Comparison of ENCODE assay signal across 14 mouse cellular contexts in the genomic region with DNA sequence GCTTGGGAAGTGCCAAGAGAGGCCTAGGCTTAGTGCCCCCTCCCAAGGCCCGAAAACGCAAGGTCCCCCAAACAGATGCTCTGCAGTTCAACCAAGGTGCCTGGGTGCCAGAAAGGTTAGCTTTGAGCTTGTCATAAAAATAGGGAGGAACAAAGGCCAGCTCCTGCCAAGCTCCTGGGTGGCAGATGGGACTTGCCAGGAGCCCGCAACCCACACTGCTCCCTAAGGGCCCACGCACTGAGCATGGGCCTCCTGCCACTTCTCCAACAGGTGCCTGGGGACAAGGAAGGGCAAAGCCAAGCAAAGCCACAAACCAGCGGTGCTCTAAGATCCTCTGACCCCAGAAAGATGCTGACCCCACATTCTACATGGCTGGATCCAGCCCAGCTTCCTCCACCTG.
DNase-seq lines count a peak whose midpoint lies in the region.
"Had no signal": no experiment of that assay in that cellular context is flagged by ENCODE, and none has a peak within 500 bp of the region (broad histone marks: within the 10 kb centered on the region; RNA-seq: fewer than 3 reads in every experiment).

No protein-coding gene starts in this region.

- DNase-seq in cerebellum, adult 9-10 months: peak; percentile 60
- DNase-seq in cerebellum, postnatal 36 days: no peak
- peak; percentile 46 to 74 for DNase-seq in layer of hippocampus, adult 18-20 months (ENCODE audit: low spot score in 2 of 2)
- no peak for DNase-seq in layer of hippocampus, adult 9-10 months (ENCODE audit: low spot score)
- DNase-seq in brain, adult 2 months (ENCODE audit: low read depth, low spot score): peak; percentile 64
- DNase-seq in layer of hippocampus, postnatal 36 days: peak; percentile 43 to 49
- no peak for DNase-seq in gastrocnemius, postnatal 4 days (ENCODE audit: low spot score in 2 of 2)
- DNase-seq: adrenal gland, postnatal 14 days; heart, postnatal 14 days; kidney, adult 2 months; kidney, postnatal 36 days; lung, embryonic 14.5 days; lung, postnatal 14 days; right cerebral cortex, postnatal 25 days had no signal

Comparison
In these comparisons a context has a peak if more than half of its experiments do, and no peak if none do; other contexts are left out.
1. DNase-seq: peak in cerebellum, adult 9-10 months (single experiment), layer of hippocampus, adult 18-20 months (2 of 2), brain, adult 2 months (single experiment) and layer of hippocampus, postnatal 36 days (2 of 2); none in cerebellum, postnatal 36 days (0 of 2), layer of hippocampus, adult 9-10 months (single experiment) and gastrocnemius, postnatal 4 days (0 of 2).